Mouse (Mus musculus) C2C12 (cell line): ENCODE results near the gene Syt1.

ENCODE experiments used
- CEBPB ChIP-seq: IDR thresholded peaks from one replicate; pipeline ENCODE4 v1.6.1; 2011; ENCODE audit warnings: low read depth, mild to moderate bottlenecking, control low read depth, moderate library complexity
- CTCF ChIP-seq: IDR thresholded peaks from one replicate; pipeline ENCODE4 v1.5.1; 2011; ENCODE audit not compliant: control insufficient read depth, insufficient read depth, insufficient read length
- FOSL1 ChIP-seq: IDR thresholded peaks from one replicate; pipeline ENCODE4 v1.8.0; 2011; ENCODE audit warnings: mild to moderate bottlenecking, low read length; ENCODE audit not compliant: poor library complexity, insufficient read depth, severe bottlenecking
- MAX ChIP-seq: IDR thresholded peaks from one replicate; pipeline ENCODE4 v1.6.1; 2011; ENCODE audit warnings: mild to moderate bottlenecking, control low read depth
- MYOD1 ChIP-seq: IDR thresholded peaks from one replicate; pipeline ENCODE4 v1.6.1; 2011; ENCODE audit warnings: low read depth; ENCODE audit not compliant: control insufficient read depth, insufficient read length
- MYOG ChIP-seq: IDR thresholded peaks from one replicate; pipeline ENCODE4 v1.6.1; 2011; ENCODE audit not compliant: control insufficient read depth, insufficient read length; ENCODE audit errors: extremely low read depth
- USF1 ChIP-seq: IDR thresholded peaks from one replicate; pipeline ENCODE4 v1.6.1; 2011; ENCODE audit warnings: low read depth, mild to moderate bottlenecking, control low read depth, moderate library complexity

DNA sequence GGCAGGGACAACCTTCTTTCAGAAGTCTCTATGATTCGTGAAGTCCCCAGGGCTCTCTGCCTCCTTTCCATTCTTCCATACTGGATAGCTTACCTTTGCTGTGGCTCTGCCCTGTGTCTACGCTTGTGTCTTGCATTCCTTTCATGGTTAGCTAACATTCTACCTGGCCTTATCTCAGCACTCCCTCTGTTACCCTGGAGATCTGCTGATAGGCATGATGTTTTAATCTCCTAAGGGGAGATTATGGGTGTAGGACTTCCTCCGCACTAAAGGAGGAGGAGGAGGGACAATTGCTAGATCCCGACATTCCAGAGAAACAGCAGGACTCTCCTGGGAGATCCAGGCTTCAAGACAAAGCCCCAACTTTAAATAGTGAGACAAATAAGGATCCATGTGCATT, 479.7 kb downstream of the Syt1 start:
- TF ChIP-seq MAX (no peak), CTCF (no peak), USF1 (no peak), MYOG (no peak), MYOD1 (no peak), CEBPB (no peak), FOSL1 (no peak)
